ENCODE assay signal across 21 mouse cellular contexts in genomic region chr9:114988029-114988428, GRCm38 (mm10). TPM values are rescaled to one million over a fixed set of nuclear protein-coding genes. Genes with fewer than 3 reads are reported as not detected.
DNase-seq lines count a peak whose midpoint lies in the region; ATAC-seq and TF ChIP-seq lines count a peak whose summit lies in the region.
"Had no signal": no experiment of that assay in that cellular context is flagged by ENCODE, and none has a peak within 500 bp of the region (broad histone marks: within the 10 kb centered on the region; RNA-seq: fewer than 3 reads in every experiment).

No protein-coding gene starts in this region.

- H3K79me2 ChIP-seq in MEL (ENCODE audit: control insufficient read depth, insufficient read depth, low read length, poor library complexity) = no peaks in the 10 kb centered on the region

- no peak for TF ChIP-seq RAD21 in MEL (IDR thresholded peaks at IDR 0.05; ENCODE audit: low read depth, low read length)

- peaks cover 8% of the 10 kb centered on the region; the same call in 1 of the 2 replicates for H3K4me1 ChIP-seq in megakaryocyte, embryonic 14.5 days
- no peaks in the 10 kb centered on the region for H3K4me1 ChIP-seq in G1E (ENCODE audit: insufficient read depth, low read depth, low read length)
- no peaks in the 10 kb centered on the region for H3K4me1 ChIP-seq in MEL (ENCODE audit: control insufficient read depth in 1 of 2, insufficient read depth in 2 of 2, low read length in 2 of 2)
- peaks cover 6% of the 10 kb centered on the region for H3K4me1 ChIP-seq in midbrain, embryonic 13.5 days (replicated peaks)
- H3K4me1 ChIP-seq: embryonic facial prominence, embryonic 12.5 days; embryonic facial prominence, embryonic 15.5 days had no signal

- peaks cover 12% of the 10 kb centered on the region for H3K27me3 ChIP-seq in megakaryocyte, embryonic 14.5 days (replicated peaks)
- peaks cover 3% of the 10 kb centered on the region; the same call in 1 of the 2 replicates for H3K27me3 ChIP-seq in G1E (ENCODE audit: insufficient read depth, low read length)
- no peaks in the 10 kb centered on the region for H3K27me3 ChIP-seq in MEL (ENCODE audit: control insufficient read depth in 1 of 2, insufficient read depth in 2 of 2, low read length in 2 of 2)
- no peaks in the 10 kb centered on the region for H3K27me3 ChIP-seq in midbrain, embryonic 13.5 days
- H3K27me3 ChIP-seq: embryonic facial prominence, embryonic 12.5 days; embryonic facial prominence, embryonic 15.5 days had no signal

- peaks cover 46% of the 10 kb centered on the region for H3K9me3 ChIP-seq in megakaryocyte, embryonic 14.5 days
- H3K9me3 ChIP-seq in G1E (replicated peaks) (peaks cover 78% of the 10 kb centered on the region), MEL (replicated peaks; ENCODE audit: insufficient read depth, low read length) (no peaks in the 10 kb centered on the region)
- no peaks in the 10 kb centered on the region for H3K9me3 ChIP-seq in midbrain, embryonic 13.5 days
- H3K9me3 ChIP-seq: embryonic facial prominence, embryonic 12.5 days; embryonic facial prominence, embryonic 15.5 days; forebrain, embryonic 10.5 days had no signal

- no peak for ATAC-seq in megakaryocyte, adult 5-6 weeks (ENCODE audit: poor library complexity, severe bottlenecking)
- ATAC-seq in G1E (ENCODE audit: extremely low read depth, insufficient number of reproducible peaks, low FRiP score, poor library complexity, severe bottlenecking) = no peak
- no peak for ATAC-seq in midbrain, embryonic 13.5 days
- ATAC-seq: forebrain, embryonic 14.5 days; forebrain, embryonic 16.5 days had no signal

- TF ChIP-seq POLR2A in MEL (IDR thresholded peaks at IDR 0.05; ENCODE audit: control insufficient read depth in 1 of 2, insufficient read depth in 1 of 2, low read depth in 1 of 2, low read length in 2 of 2, poor library complexity in 1 of 2) = no peak

- DNase-seq in G1E (ENCODE audit: low spot score) (no peak), MEL (ENCODE audit: low read depth, low spot score) (no peak)
- no peak for DNase-seq in frontal cortex, postnatal 14 days (ENCODE audit: low spot score in 2 of 2)
- DNase-seq: adrenal gland, adult 2 months; adrenal gland, postnatal 10 days; adrenal gland, postnatal 25 days; cerebellum, adult 11 months; cerebellum, adult 18-20 months; cerebellum, adult 8-10 months; cerebellum, adult 9-11 months; embryo, embryonic 11 days had no signal

- WGBS in midbrain, embryonic 13.5 days = 94% methylated on average over 3 of the region's 3 CpGs

- no peak overlapping the region for H3K4me2 ChIP-seq in midbrain, embryonic 13.5 days (replicated peaks)
- H3K4me2 ChIP-seq: embryonic facial prominence, embryonic 12.5 days; embryonic facial prominence, embryonic 15.5 days; forebrain, embryonic 12.5 days had no signal

- H3K9ac ChIP-seq in MEL (ENCODE audit: control insufficient read depth, low read depth, low read length, poor library complexity, severe bottlenecking) = no peak overlapping the region
- H3K9ac ChIP-seq in midbrain, embryonic 13.5 days (replicated peaks) = no peak overlapping the region
- H3K9ac ChIP-seq: embryonic facial prominence, embryonic 12.5 days; embryonic facial prominence, embryonic 15.5 days; forebrain, embryonic 12.5 days had no signal

- peak overlapping the region; percentile 82 for H3K4me3 ChIP-seq in megakaryocyte, embryonic 14.5 days (replicated peaks)
- H3K4me3 ChIP-seq in G1E (ENCODE audit: low read depth, low read length) = peak overlapping the region; percentile 47
- H3K4me3 ChIP-seq in MEL (ENCODE audit: control insufficient read depth in 1 of 2, insufficient read depth in 1 of 2, low read depth in 2 of 2, low read length in 2 of 2) = no peak overlapping the region
- no peak overlapping the region for H3K4me3 ChIP-seq in midbrain, embryonic 13.5 days (replicated peaks)
- H3K4me3 ChIP-seq: embryonic facial prominence, embryonic 12.5 days; embryonic facial prominence, embryonic 15.5 days; erythroblast, embryonic 14.5 days; forebrain, embryonic 10.5 days; forebrain, embryonic 12.5 days had no signal

- no peak for TF ChIP-seq EP300 in MEL (IDR thresholded peaks at IDR 0.05; ENCODE audit: low read depth in 1 of 2, low read length in 2 of 2)

- H3K27ac ChIP-seq in MEL (ENCODE audit: control insufficient read depth, low read depth, low read length) = no peak overlapping the region
- H3K27ac ChIP-seq in midbrain, embryonic 13.5 days = no peak overlapping the region
- H3K27ac ChIP-seq: embryonic facial prominence, embryonic 12.5 days; embryonic facial prominence, embryonic 15.5 days; forebrain, embryonic 10.5 days; forebrain, embryonic 12.5 days had no signal

- no peak for TF ChIP-seq CTCF in G1E (IDR thresholded peaks at IDR 0.05; ENCODE audit: low read depth, low read length)
- no peak for TF ChIP-seq CTCF in MEL (IDR thresholded peaks at IDR 0.05 in 2 of 3, conservative IDR thresholded peaks at IDR 0.05 in 1 of 3; ENCODE audit: control insufficient read depth in 1 of 3, insufficient read depth in 1 of 3, low read depth in 2 of 3, low read length in 3 of 3, poor library complexity in 1 of 3, severe bottlenecking in 1 of 3)

- H3K36me3 ChIP-seq in megakaryocyte, embryonic 14.5 days (replicated peaks; ENCODE audit: low read length) = no peaks in the 10 kb centered on the region
- no peaks in the 10 kb centered on the region for H3K36me3 ChIP-seq in G1E (replicated peaks)
- no peaks in the 10 kb centered on the region for H3K36me3 ChIP-seq in MEL (ENCODE audit: control insufficient read depth in 1 of 2, insufficient read depth in 2 of 2, low read length in 2 of 2)
- no peaks in the 10 kb centered on the region for H3K36me3 ChIP-seq in midbrain, embryonic 13.5 days
- H3K36me3 ChIP-seq: embryonic facial prominence, embryonic 12.5 days; embryonic facial prominence, embryonic 15.5 days; forebrain, embryonic 10.5 days; forebrain, embryonic 12.5 days had no signal

TF ChIP-seq in MEL, 35 proteins besides CTCF, POLR2A, EP300 and RAD21:
- TF ChIP-seq POLR2AphosphoS5 (IDR thresholded peaks at IDR 0.05; ENCODE audit: borderline replicate concordance, low read depth, low read length) = peak; percentile 88; the same call in 1 of the 2 replicates
- TF ChIP-seq RCOR1 (IDR thresholded peaks at IDR 0.05; ENCODE audit: low read depth, low read length) = no peak
- no peak for TF ChIP-seq SMC3 (IDR thresholded peaks at IDR 0.05; ENCODE audit: low read depth, low read length)
- no peak for TF ChIP-seq ETS1 (IDR thresholded peaks at IDR 0.05; ENCODE audit: low read depth, low read length)

RNA-seq across cellular contexts. Expression of gene Rps27rt, which starts 5.5 kb away (rescaled TPM):
- 2.1 TPM in 1 of 2 replicates, not detected in the other for polyA plus RNA-seq in megakaryocyte, embryonic 14.5 days (2012; ENCODE audit: insufficient read depth, low replicate concordance)
- 188 and 220 TPM in 2 replicates for total RNA-seq in megakaryocyte, adult 5-6 weeks (2015)
- 116 and 127 TPM in 2 replicates for total RNA-seq in megakaryocyte, adult 5-6 weeks (2017)
- total RNA-seq in G1E (2014; fragmentation: Nextera tagmentation) = 104 and 105 TPM in 2 replicates
- 140 and 163 TPM in 2 replicates for total RNA-seq in G1E (2017)
- 3.0 and 3.8 TPM in 2 replicates for polyA plus RNA-seq in G1E (2012)
- total RNA-seq in MEL (2012; rRNA removed) = 152 and 338 TPM in 2 replicates
- polyA plus RNA-seq in MEL (2012; ENCODE audit: insufficient read depth in 1 of 2, insufficient read length in 2 of 2, low read depth in 1 of 2, low replicate concordance in 2 of 2, missing spikeins in 1 of 2) = 10 to 100 TPM in 1 of 2 experiments, not detected in 1; 61.8 TPM
- polyA plus RNA-seq in midbrain, embryonic 13.5 days (2015; fragmentation: Nextera tagmentation; extraction: Ambion mirVana) = 257 and 322 TPM in 2 replicates
- polyA plus RNA-seq: erythroblast, embryonic 14.5 days had no signal

RNA-seq across cellular contexts. Expression of gene Osbpl10, which starts 9.7 kb away (rescaled TPM):
- 0.25 and 1.2 TPM in 2 replicates for polyA plus RNA-seq in megakaryocyte, embryonic 14.5 days (2012; ENCODE audit: insufficient read depth, low replicate concordance)
- total RNA-seq in megakaryocyte, adult 5-6 weeks (2015) = not detected in 2 replicates
- total RNA-seq in megakaryocyte, adult 5-6 weeks (2017) = not detected in 2 replicates
- total RNA-seq in G1E (2014; fragmentation: Nextera tagmentation) (not detected in 2 replicates), G1E (2017) (0.05 TPM in 1 of 2 replicates, not detected in the other), MEL (2012; rRNA removed) (not detected in 2 replicates)
- polyA plus RNA-seq in G1E (2012) (not detected in 2 replicates), MEL (2012; ENCODE audit: insufficient read depth in 1 of 2, insufficient read length in 2 of 2, low read depth in 1 of 2, low replicate concordance in 2 of 2, missing spikeins in 1 of 2) (not detected)
- 1.6 and 1.9 TPM in 2 replicates for polyA plus RNA-seq in midbrain, embryonic 13.5 days (2015; fragmentation: Nextera tagmentation; extraction: Ambion mirVana)
- polyA plus RNA-seq: erythroblast, embryonic 14.5 days had no signal

RNA-seq across cellular contexts. Expression of gene Gpd1l, which starts 54.2 kb away (rescaled TPM):
- polyA plus RNA-seq in megakaryocyte, embryonic 14.5 days (2012; ENCODE audit: insufficient read depth, low replicate concordance) = 3.8 TPM in 1 of 2 replicates, not detected in the other
- 14.5 and 19.4 TPM in 2 replicates for total RNA-seq in megakaryocyte, adult 5-6 weeks (2015)
- total RNA-seq in megakaryocyte, adult 5-6 weeks (2017) = 21.8 and 22.5 TPM in 2 replicates
- total RNA-seq in G1E (2014; fragmentation: Nextera tagmentation) (5.7 and 6.2 TPM in 2 replicates), G1E (2017) (7.6 and 8.4 TPM in 2 replicates), MEL (2012; rRNA removed) (not detected in 2 replicates)
- polyA plus RNA-seq in G1E (2012) (3.4 and 3.6 TPM in 2 replicates), MEL (2012; ENCODE audit: insufficient read depth in 1 of 2, insufficient read length in 2 of 2, low read depth in 1 of 2, low replicate concordance in 2 of 2, missing spikeins in 1 of 2) (not detected)
- 17.1 and 18.2 TPM in 2 replicates for polyA plus RNA-seq in midbrain, embryonic 13.5 days (2015; fragmentation: Nextera tagmentation; extraction: Ambion mirVana)

Comparison
In these comparisons a context has a peak if more than half of its experiments do, and no peak if none do; other contexts are left out.
1. H3K4me3 ChIP-seq: peak in megakaryocyte, embryonic 14.5 days (single experiment) and G1E (single experiment); none in MEL (0 of 2) and midbrain, embryonic 13.5 days (single experiment).